Mouse (Mus musculus): Measurements from ENCODE around the gene Olfr1002.

DNA sequence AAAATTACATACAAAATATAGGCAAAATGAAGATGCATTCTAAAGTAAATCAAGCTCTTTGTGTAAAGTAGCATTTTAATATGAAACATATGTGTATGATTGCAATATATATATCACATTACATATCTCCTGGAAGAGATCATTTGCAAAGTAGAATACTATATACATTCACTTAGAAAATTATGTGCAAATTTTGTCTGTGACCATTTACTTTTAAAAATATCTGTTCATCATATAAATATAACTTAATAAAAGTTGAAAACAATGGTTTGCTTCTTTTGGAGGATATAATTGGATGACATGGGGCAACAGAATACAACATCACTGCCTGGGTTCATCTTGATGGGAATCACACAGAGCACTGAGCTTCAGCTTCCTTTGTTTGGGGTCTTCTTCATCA, 38.6 kb upstream of the Olfr1002 start, which contains the start of gene Olfr1008:
- TF ChIP-seq CTCF (IDR thresholded peaks at IDR 0.05; ENCODE audit: control insufficient read depth, insufficient read depth, insufficient read length) = no peak
- no peak for TF ChIP-seq USF1 (IDR thresholded peaks at IDR 0.05; ENCODE audit: low read depth)
- no peak for TF ChIP-seq MYOG (IDR thresholded peaks at IDR 0.05; ENCODE audit: control insufficient read depth, extremely low read depth, insufficient read length)
- TF ChIP-seq MAX (IDR thresholded peaks at IDR 0.05) = no peak
- no peak for TF ChIP-seq CEBPB (IDR thresholded peaks at IDR 0.05; ENCODE audit: low read depth)
